Mouse (Mus musculus) forebrain, embryonic 13.5 days (tissue): ENCODE measurements around the gene Cables2. TPM values are rescaled to one million over a fixed set of nuclear protein-coding genes. Genes with fewer than 3 reads are reported as not detected.
A peak's percentile ranks its signal among the peaks of the same experiment; 100 is the strongest.

Experiments
- ATAC-seq: fragments of 200-750 bp; cut with Nextera tagmentation; 2 replicates; pipeline ENCODE4 v1.8.0; 2017
- H3K27ac ChIP-seq: fragments of 300-500 bp; sonication (generic); 2 replicates; pipeline ENCODE4 v1.5.1; 2015; ENCODE audit warnings: inconsistent platforms, mild to moderate bottlenecking, moderate library complexity
- H3K27me3 ChIP-seq: fragments of 300-500 bp; sonication (generic); 2 replicates; pipeline ENCODE4 v1.6.1; 2015; ENCODE audit warnings: mild to moderate bottlenecking, inconsistent platforms
- H3K36me3 ChIP-seq: fragments of 300-500 bp; sonication (generic); 2 replicates; pipeline ENCODE4 v1.6.1; 2015; ENCODE audit warnings: mild to moderate bottlenecking, inconsistent platforms; ENCODE audit not compliant: poor library complexity, severe bottlenecking
- H3K4me1 ChIP-seq: fragments of 300-500 bp; sonication (generic); 2 replicates; pipeline ENCODE4 v1.6.1; 2015; ENCODE audit warnings: inconsistent platforms
- H3K4me2 ChIP-seq: fragments of 300-500 bp; sonication (generic); 2 replicates; pipeline ENCODE4 v1.6.1; 2015; ENCODE audit warnings: inconsistent platforms, mild to moderate bottlenecking, moderate library complexity
- H3K4me3 ChIP-seq: fragments of 300-500 bp; sonication (generic); 2 replicates; pipeline ENCODE4 v1.5.1; 2015; ENCODE audit warnings: mild to moderate bottlenecking, inconsistent platforms
- H3K9ac ChIP-seq: fragments of 300-500 bp; sonication (generic); 2 replicates; pipeline ENCODE4 v1.6.1; 2015; ENCODE audit warnings: mild to moderate bottlenecking, inconsistent platforms
- H3K9me3 ChIP-seq: fragments of 300-500 bp; sonication (generic); replicated peaks from 2 replicates; pipeline ENCODE4 v1.6.1; 2016; ENCODE audit warnings: inconsistent platforms
- WGBS: fragments of 180-500 bp; shearing (Covaris S2); methylation state at CpG from one replicate; pipeline ENCODE4 v1.1.7; 2015; 5-methylcytosine and 5-hydroxymethylcytosine counted together
- microRNA-seq: library from miRNA; unstranded; fragments of <30 nt; microRNA quantifications from one replicate; pipeline ENCODE4, GENCODE M21; 2016
- polyA plus RNA-seq: library from polyadenylated mRNA; unstranded; fragments of >200 nt; fragmentation: Nextera tagmentation; extraction: Ambion mirVana; gene quantifications from 2 replicates; pipeline ENCODE4 v1.2.1, GENCODE M21; 2015

Gene Cables2
- polyA plus RNA-seq, 1 experiment from 2014 or later: 11.0 TPM

DNA sequence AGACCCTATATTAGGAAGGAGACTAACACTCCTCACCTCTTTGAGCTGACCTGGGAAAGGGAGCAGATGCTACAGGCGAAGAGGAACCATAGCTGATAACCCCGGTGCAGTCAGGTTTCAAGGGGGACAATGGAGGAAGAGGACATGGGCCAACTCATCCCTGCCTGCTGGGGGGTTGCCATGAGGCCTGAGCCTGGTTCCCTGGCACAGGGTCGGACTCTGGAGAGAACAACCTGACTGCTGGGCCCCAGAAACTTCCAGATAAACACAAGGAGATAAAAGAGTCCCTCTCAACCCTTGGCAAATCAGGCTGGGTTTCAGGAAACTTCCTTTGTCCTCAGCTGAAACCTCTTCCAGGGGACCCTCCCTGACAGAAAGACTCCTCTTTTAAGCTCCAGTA lies 55.1 kb downstream of the Cables2 start:
- no peak for ATAC-seq
- WGBS: 79% methylated on average over 3 of the region's 3 CpGs
- Histone ChIP-seq H3K4me3 (no peak overlapping the region), H3K27me3 (0 out of 2 replicates have a peak, but pooled peaks cover 3% of the 10 kb centered on the region), H3K9me3 (no peaks in the 10 kb centered on the region), H3K36me3 (no peaks in the 10 kb centered on the region), H3K4me1 (peaks cover 30% of the 10 kb centered on the region), H3K4me2 (no peak overlapping the region), H3K9ac (no peak overlapping the region), H3K27ac (peak overlapping the region; percentile 31; the same call in 1 of the 2 replicates)

DNA sequence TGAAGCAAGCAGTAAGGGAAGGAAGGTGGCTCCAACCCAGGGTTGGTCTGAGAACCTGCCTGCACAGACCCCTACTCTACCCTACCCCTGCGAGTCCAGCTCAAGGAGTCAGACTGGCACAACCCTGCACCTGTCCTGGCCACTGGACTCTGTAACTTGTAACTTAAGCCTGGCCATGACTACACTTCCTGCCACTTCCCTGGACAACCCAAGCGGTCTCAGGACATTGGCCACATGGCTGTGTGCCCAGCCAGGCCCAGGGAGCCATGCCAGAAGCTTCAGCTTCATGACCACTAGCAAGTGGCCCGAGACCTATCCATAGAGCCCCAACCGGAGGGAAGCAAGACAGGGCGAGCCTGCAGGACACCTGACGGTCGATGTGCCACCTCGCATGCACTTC lies 55.7 kb downstream of the Cables2 start:
- 89% methylated on average over 8 of the region's 8 CpGs for WGBS

GRCm38 (mm10) chr2:180216921-180217320 lies 56.4 kb downstream of the Cables2 start:
- Histone ChIP-seq H3K4me1 (peaks cover 22% of the 10 kb centered on the region), H3K27ac (no peak overlapping the region), H3K27me3 (no peaks in the 10 kb centered on the region), H3K36me3 (no peaks in the 10 kb centered on the region), H3K4me3 (no peak overlapping the region), H3K9me3 (peaks cover 3% of the 10 kb centered on the region; the same call in 1 of the 2 replicates), H3K9ac (no peak overlapping the region), H3K4me2 (no peak overlapping the region)
- ATAC-seq: no peak
- WGBS: 86% methylated on average over 4 of the region's 5 CpGs

More for the DNA sequence above, 55.7 kb downstream of the Cables2 start:
- peaks cover 29% of the 10 kb centered on the region for H3K4me1 ChIP-seq
- no peaks in the 10 kb centered on the region for H3K9me3 ChIP-seq
- no peaks in the 10 kb centered on the region for H3K36me3 ChIP-seq
- H3K27ac ChIP-seq: no peak overlapping the region
- no peak overlapping the region for H3K9ac ChIP-seq
- H3K4me3 ChIP-seq: no peak overlapping the region
- H3K4me2 ChIP-seq: no peak overlapping the region
- no peaks in the 10 kb centered on the region for H3K27me3 ChIP-seq
- no peak for ATAC-seq

- Histone ChIP-seq H3K4me2 (no peak overlapping the region), H3K4me1 (peaks cover 21% of the 10 kb centered on the region), H3K9ac (no peak overlapping the region), H3K36me3 (no peaks in the 10 kb centered on the region), H3K4me3 (no peak overlapping the region), H3K27me3 (no peaks in the 10 kb centered on the region), H3K27ac (no peak overlapping the region), H3K9me3 (peaks cover 3% of the 10 kb centered on the region; the same call in 1 of the 2 replicates)
- no peak for ATAC-seq
- WGBS: 89% methylated on average over 6 of the region's 6 CpGs
These were observed 57.3 kb downstream of the Cables2 start for GRCm38 (mm10) chr2:180215951-180216350.

GRCm38 (mm10) chr2:180215011-180215461 lies 58.3 kb downstream of the Cables2 start:
- Histone ChIP-seq H3K36me3 (no peaks in the 10 kb centered on the region), H3K9me3 (peaks cover 3% of the 10 kb centered on the region; the same call in 1 of the 2 replicates), H3K9ac (no peak overlapping the region), H3K27me3 (no peaks in the 10 kb centered on the region), H3K4me1 (peaks cover 21% of the 10 kb centered on the region), H3K27ac (no peak overlapping the region), H3K4me3 (no peak overlapping the region), H3K4me2 (no peak overlapping the region)
- ATAC-seq: no peak
- 80% methylated on average over 8 of the region's 8 CpGs for WGBS

GRCm38 (mm10) chr2:180214352-180214978 lies 58.8 kb downstream of the Cables2 start:
- WGBS: 82% methylated on average over 4 of the region's 4 CpGs
- Histone ChIP-seq H3K4me1 (peaks cover 18% of the 10 kb centered on the region), H3K9ac (no peak overlapping the region), H3K27me3 (no peaks in the 10 kb centered on the region), H3K4me2 (no peak overlapping the region), H3K9me3 (peaks cover 3% of the 10 kb centered on the region; the same call in 1 of the 2 replicates), H3K27ac (no peak overlapping the region), H3K4me3 (no peak overlapping the region), H3K36me3 (no peaks in the 10 kb centered on the region)
- ATAC-seq: no peak

GRCm38 (mm10) chr2:180212255-180212654 lies 61.0 kb downstream of the Cables2 start:
- Histone ChIP-seq H3K27me3 (no peaks in the 10 kb centered on the region), H3K4me2 (no peak overlapping the region), H3K9ac (no peak overlapping the region), H3K9me3 (peaks cover 3% of the 10 kb centered on the region; the same call in 1 of the 2 replicates), H3K27ac (no peak overlapping the region), H3K4me3 (no peak overlapping the region), H3K36me3 (no peaks in the 10 kb centered on the region), H3K4me1 (peaks cover 8% of the 10 kb centered on the region; the same call in 1 of the 2 replicates)
- 93% methylated on average over 3 of the region's 3 CpGs for WGBS
- no peak for ATAC-seq

DNA sequence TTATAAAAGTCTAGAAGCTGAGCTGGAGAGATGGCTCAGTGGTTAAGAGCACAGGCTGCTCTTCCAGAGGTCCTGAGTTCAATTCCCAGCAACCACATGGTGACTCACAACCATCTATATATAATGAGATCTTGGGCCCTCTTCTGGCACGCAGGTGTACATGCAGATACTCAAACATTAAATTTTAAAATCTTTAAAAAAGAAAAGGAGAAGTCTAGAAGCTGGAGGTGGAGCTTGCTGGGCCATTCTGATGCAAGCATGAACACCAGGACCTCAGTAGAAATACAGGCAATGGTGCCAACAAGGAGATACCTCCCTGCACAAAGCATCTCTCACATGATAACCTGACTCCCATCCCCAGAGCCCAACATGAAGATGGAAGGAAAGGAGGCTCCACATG lies 64.3 kb downstream of the Cables2 start:
- no peak for ATAC-seq
- WGBS: 77% methylated on average over 1 of the region's 1 CpGs

More for the DNA sequence above, 64.3 kb downstream of the Cables2 start:
- H3K4me1 ChIP-seq: peaks cover 4% of the 10 kb centered on the region; the same call in 1 of the 2 replicates
- no peak overlapping the region for H3K4me2 ChIP-seq
- H3K9ac ChIP-seq: no peak overlapping the region
- H3K27me3 ChIP-seq: no peaks in the 10 kb centered on the region
- H3K36me3 ChIP-seq: no peaks in the 10 kb centered on the region
- H3K9me3 ChIP-seq: peaks cover 3% of the 10 kb centered on the region; the same call in 1 of the 2 replicates
- H3K4me3 ChIP-seq: no peak overlapping the region
- H3K27ac ChIP-seq: no peak overlapping the region

Small RNA genes within 50 kb of the gene (microRNA-seq; reads per million reads assigned to microRNA genes)
- 1.6 reads per million for gene Mir3091

Other genes starting within 250 kb of the Cables2 start
- 20.4 and 20.6 TPM in 2 replicates for gene Lsm14b, start 248.5 kb downstream of the Cables2 start, polyA plus RNA-seq
- 716 and 737 TPM in 2 replicates for gene Psma7, start 231.1 kb downstream of the Cables2 start, polyA plus RNA-seq
- gene Ss18l1, start 231.0 kb downstream of the Cables2 start, polyA plus RNA-seq: 33.9 and 38.7 TPM in 2 replicates
- gene Mtg2, start 202.9 kb downstream of the Cables2 start, polyA plus RNA-seq: 34.2 and 34.8 TPM in 2 replicates
- 2.3 and 2.8 TPM in 2 replicates for gene Hrh3, start 169.0 kb downstream of the Cables2 start, polyA plus RNA-seq
- gene Osbpl2, start 154.2 kb downstream of the Cables2 start, polyA plus RNA-seq: 48.8 and 53.1 TPM in 2 replicates
- gene Adrm1, start 102.0 kb downstream of the Cables2 start, polyA plus RNA-seq: 211 and 220 TPM in 2 replicates
- 3.4 and 5.0 TPM in 2 replicates for gene Lama5, start 47.6 kb downstream of the Cables2 start, polyA plus RNA-seq
- 483 and 550 TPM in 2 replicates for gene Rps21, start 16.1 kb downstream of the Cables2 start, polyA plus RNA-seq
- gene Rbbp8nl, start 16.4 kb upstream of the Cables2 start, polyA plus RNA-seq: not detected in 2 replicates
- not detected in 2 replicates for gene Gata5, start 61.2 kb upstream of the Cables2 start, polyA plus RNA-seq
- 1.1 and 2.1 TPM in 2 replicates for gene Slco4a1, start 182.7 kb upstream of the Cables2 start, polyA plus RNA-seq
- gene Ntsr1, start 226.5 kb upstream of the Cables2 start, polyA plus RNA-seq: 2.2 and 2.3 TPM in 2 replicates